Mouse (Mus musculus): Measurements from ENCODE around the gene Dppa1. TPM values are rescaled to one million over a fixed set of nuclear protein-coding genes. Genes with fewer than 3 reads are reported as not detected.

Dppa1 gene
- total RNA-seq, 2 experiments from 2014 or later: 0.47 TPM; not detected in 1

DNA sequence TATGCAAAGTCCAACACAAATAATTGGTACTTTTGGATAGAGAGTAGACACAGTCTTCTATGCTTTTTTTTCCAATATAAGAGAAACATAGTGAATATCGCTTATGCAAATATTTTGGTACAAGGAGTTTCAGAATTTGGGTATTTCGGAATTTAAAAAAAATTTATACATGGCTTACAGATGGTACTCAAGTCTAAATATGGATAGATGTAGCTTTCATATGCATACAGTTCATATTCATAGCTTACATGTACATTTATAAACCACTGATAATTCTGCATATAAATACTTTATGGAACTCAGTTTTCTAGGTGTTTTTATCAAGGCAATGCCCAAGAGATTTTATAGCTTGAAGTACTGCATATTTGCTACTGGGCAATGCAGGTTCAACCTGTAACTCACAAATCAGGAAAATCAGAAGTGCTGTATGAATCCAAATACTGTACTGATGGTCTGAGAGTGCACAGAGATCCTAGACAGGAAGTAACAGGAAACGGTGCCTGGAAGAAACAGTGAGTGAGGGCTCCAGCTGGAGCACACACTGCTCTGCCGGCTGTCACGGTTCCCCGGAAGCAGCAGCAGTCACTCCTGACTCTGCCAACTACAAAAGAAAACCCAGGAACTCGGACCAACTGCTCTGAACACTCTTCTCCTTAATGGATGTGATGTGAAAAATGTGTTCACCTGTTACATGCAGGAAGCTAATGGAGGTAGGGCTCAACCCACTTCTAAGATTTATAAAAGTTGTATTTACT is 8.5 kb downstream of the Dppa1 start:
- DNase-seq (ENCODE audit: extremely low spot score in 1 of 2, low spot score in 2 of 2): no peak
- intact Hi-C loops (cut with DNase I): no loop called here
- H3K27ac ChIP-seq: no peak overlapping the region
- H3K4me3 ChIP-seq: no peak overlapping the region
- no peak for TF ChIP-seq CTCF (IDR thresholded peaks at IDR 0.05)

DNA sequence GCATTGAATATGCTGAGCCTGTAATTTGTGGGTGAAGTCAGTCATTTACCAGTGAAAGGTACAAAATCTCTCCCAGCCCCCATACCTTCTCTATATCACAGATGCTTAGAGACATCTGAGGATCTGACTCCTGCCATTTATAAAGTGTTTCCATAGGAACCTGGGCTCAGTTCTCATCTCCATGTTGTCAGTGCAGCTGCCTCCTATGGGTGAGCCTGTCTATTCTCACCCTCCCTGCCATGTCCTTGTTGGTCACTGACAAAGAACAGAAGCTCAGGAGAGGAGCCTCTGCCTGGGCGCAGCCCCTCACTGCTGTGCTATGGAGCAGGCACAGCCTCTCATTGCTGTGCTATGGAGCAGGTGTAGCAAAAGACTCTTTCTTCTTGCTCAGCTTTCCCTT is 9.1 kb downstream of the Dppa1 start:
- H3K27ac ChIP-seq: no peak overlapping the region
- H3K4me3 ChIP-seq: no peak overlapping the region
- TF ChIP-seq CTCF (IDR thresholded peaks at IDR 0.05): no peak
- intact Hi-C loops (cut with DNase I): no loop called here
- DNase-seq (ENCODE audit: extremely low spot score in 1 of 2, low spot score in 2 of 2): no peak

DNA sequence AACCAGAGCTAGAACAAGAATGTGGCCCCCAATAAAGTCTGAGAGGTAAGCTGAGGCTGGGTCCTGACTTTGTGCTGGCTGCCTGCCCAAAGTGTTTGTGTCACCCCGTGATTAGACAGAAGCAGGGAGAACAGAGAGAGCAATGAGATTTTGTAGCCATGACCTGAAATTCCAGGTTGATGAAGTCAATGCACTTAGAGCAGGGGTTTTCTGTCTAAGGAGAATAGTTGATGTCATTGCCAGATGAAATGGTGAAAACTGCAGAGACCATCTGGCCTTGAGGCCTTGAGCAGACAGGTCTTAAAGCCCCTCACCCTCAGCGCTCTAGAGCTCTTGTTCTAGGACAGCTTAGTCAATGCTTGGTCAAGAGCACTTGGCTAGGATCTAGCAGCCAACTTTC is 36.6 kb downstream of the Dppa1 start:
- no peak overlapping the region for H3K27ac ChIP-seq
- intact Hi-C loops (cut with DNase I): no loop called here
- DNase-seq (ENCODE audit: extremely low spot score in 1 of 2, low spot score in 2 of 2): no peak
- no peak for TF ChIP-seq CTCF (IDR thresholded peaks at IDR 0.05)
- H3K4me3 ChIP-seq: no peak overlapping the region

DNA sequence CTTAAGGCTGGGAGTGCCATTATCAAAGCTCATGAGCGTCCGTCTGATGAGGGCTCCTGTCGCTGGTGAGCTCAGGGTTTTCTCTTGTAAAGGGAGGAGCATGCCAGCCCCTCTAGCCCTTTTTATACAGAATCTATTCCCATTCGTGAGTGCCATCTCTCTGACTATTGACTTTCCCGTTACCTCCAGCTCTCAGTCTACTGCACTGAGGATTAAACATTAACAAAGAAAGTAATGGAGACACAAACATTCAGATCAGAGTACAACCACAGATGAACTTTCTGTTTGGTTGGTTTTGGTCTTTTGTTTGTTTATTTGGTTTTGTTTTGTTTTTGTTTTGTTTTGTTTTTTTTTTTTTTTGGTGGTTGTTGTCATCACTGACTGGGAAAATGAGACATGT is 46.3 kb downstream of the Dppa1 start:
- H3K27ac ChIP-seq: no peak overlapping the region
- DNase-seq (ENCODE audit: extremely low spot score in 1 of 2, low spot score in 2 of 2): no peak
- no peak for TF ChIP-seq CTCF (IDR thresholded peaks at IDR 0.05)
- H3K4me3 ChIP-seq: no peak overlapping the region
- intact Hi-C loops (cut with DNase I): no loop called here

DNA sequence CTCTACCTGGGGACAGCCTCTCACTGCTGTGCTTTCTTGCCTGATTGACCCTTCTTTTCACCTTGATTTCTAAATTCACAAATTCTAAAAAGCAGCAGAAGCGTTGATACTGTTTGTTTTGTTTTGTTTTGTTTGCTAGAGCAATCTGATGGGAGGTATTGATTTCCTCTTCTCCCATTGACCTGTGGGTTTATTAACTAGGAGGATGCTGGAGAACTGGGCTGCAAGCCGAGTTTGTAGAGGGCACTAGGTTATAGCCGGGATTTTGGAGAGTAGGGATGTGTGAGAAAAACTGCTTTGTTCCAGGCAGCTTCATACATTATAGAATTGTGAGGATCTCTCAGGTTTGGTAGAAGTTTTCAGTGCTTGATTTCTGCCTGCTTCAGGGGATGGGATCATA is 48.6 kb downstream of the Dppa1 start:
- Histone ChIP-seq H3K27ac (no peak overlapping the region), H3K4me3 (no peak overlapping the region)
- intact Hi-C loops (cut with DNase I): no loop called here
- TF ChIP-seq CTCF (IDR thresholded peaks at IDR 0.05): no peak
- no peak for DNase-seq (ENCODE audit: extremely low spot score in 1 of 2, low spot score in 2 of 2)

DNA sequence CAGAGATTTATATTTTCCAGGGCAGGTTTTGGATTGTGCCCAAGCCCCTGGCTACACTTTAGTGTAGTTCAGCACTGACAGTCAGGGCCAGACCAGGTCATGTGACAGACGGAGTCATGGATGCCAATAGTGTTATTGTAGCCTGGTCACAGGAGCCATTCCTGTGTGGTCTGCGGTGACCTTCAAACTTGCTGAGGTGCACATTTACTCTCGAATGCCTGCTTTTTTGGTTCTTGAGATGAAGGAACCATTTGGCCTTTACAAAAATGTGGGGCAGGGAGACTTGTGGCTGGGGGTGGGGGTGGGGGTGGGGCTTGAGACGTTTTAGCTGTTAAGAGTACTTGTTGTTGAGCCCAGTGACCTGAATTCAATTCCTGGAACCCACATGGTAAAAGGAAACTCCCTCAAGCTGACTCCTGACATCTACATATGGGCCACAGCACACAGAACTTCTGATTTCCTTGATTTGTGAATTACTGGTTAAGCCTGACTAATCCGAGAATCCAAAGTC is 50.2 kb downstream of the Dppa1 start:
- DNase-seq (ENCODE audit: extremely low spot score in 1 of 2, low spot score in 2 of 2): no peak
- intact Hi-C loops (cut with DNase I): no loop called here
- no peak overlapping the region for H3K4me3 ChIP-seq
- TF ChIP-seq CTCF (IDR thresholded peaks at IDR 0.05): no peak
- no peak overlapping the region for H3K27ac ChIP-seq

DNA sequence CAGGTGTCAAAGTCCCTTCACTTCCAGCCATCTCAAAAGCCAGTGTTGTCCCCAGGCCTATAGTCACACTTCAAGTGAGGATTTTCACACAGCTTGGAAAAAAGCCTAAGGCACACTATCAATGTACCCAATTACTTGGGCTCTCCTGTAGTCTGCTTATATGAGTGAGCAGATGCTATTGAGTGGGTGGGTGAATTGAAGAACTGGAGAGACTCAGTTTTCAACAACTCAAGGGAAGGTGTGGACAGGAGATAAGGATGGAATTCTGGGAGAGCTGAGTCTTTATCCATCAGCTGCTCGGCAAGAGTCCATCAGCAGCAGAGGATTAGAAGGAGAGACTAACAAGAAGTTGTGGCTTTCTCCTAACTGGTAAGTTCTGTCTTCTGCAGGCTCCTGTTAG is 57.7 kb downstream of the Dppa1 start, which contains the start of gene BC053393:
Gene BC053393, plus strand, starts transcription at position 210 of the 400 bp plus-strand sequence.
- intact Hi-C loops (cut with DNase I): no loop called here
- DNase-seq (ENCODE audit: extremely low spot score in 1 of 2, low spot score in 2 of 2): no peak
- TF ChIP-seq CTCF (IDR thresholded peaks at IDR 0.05): no peak

DNA sequence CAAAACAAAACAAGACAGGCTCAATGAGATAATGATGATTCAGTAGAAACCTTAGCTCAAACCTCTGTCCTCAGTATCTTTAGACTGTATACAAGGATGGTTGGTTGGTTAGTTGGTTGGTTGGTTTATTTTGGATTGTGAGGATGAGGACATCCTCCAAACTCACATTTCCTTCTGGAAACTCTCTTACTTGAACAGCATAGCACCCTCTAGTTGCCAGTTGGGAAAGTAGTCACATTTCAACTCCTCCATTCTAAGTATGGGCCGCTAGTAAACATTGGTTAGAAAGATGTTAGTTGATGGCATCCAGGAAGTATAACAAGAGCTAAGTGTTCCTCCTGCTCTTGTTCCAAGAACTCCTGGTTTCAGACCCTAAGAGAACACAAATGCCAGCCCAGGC is 60.0 kb downstream of the Dppa1 start:
- intact Hi-C loops (cut with DNase I): no loop called here
- no peak for DNase-seq (ENCODE audit: extremely low spot score in 1 of 2, low spot score in 2 of 2)

More for the DNA sequence above, 57.7 kb downstream of the Dppa1 start, which contains the start of gene BC053393:
- H3K27ac ChIP-seq: no peak within 1 kb of the TSS
- H3K4me3 ChIP-seq: no peak within 1 kb of the TSS

DNA sequence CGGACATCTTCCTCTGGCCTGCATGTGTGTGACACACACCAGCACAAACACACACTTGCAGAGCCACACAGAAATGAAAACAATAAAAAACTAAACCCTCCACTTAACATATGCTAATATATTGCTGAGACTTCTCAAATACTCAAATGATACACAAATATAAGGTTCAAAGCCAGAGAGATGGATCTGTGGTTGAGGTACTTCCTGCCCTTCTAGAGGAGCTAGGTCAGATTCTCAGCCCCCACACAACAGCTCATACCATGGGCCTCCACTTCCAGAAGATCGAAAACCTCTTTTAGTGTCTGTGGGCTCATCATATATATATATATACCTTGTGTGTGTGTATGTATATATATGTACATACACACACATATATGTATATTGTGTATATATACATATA is 63.1 kb downstream of the Dppa1 start:
- TF ChIP-seq CTCF (IDR thresholded peaks at IDR 0.05): no peak
- H3K4me3 ChIP-seq: no peak overlapping the region
- H3K27ac ChIP-seq: no peak overlapping the region
- no peak for DNase-seq (ENCODE audit: extremely low spot score in 1 of 2, low spot score in 2 of 2)
- intact Hi-C loops (cut with DNase I): no loop called here

More for the DNA sequence above, 60.0 kb downstream of the Dppa1 start:
- Histone ChIP-seq H3K4me3 (no peak overlapping the region), H3K27ac (no peak overlapping the region)
- TF ChIP-seq CTCF (IDR thresholded peaks at IDR 0.05): peak; percentile 13; the same call in 1 of the 2 replicates

DNA sequence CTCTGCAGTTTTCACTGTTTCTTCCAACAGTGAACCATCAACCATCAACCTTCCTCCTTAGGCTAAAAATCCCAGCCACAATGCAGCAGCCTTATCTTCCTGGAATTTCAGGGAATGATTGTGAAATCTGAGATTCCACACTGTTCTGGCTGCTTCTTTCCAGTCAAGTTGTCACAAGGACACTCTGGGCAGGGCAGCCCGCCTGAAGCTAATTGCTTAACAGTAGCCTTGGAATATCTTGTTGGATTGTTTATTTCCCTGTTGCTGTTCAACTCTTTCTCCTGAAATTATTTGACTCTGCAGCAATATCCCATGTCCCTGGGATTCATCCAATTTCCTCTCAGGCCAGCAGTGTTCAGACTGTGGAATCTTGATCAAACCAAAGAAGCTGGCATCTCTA is 64.4 kb downstream of the Dppa1 start:
- TF ChIP-seq CTCF (IDR thresholded peaks at IDR 0.05): no peak
- H3K27ac ChIP-seq: no peak overlapping the region
- DNase-seq (ENCODE audit: extremely low spot score in 1 of 2, low spot score in 2 of 2): no peak
- H3K4me3 ChIP-seq: no peak overlapping the region
- intact Hi-C loops (cut with DNase I): no loop called here

DNA sequence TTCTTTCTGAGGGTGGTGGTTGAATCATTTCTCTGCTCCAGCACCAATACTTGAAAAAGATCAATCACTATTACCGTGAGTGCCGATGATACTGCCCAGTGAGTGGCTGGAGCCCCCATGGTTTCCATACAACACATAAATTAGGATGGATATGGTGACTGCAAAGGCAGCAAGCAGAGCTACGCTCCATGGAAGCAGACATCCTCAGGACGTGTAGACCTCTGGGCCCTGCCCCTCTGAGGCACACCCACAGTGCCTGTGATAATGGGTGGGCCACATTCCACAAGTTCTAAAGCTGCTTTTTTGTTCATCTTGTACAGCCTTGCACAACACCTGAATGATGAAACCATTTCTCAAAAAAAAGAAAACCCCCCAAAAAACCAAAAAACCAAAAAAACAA is 68.0 kb downstream of the Dppa1 start:
- no peak for DNase-seq (ENCODE audit: extremely low spot score in 1 of 2, low spot score in 2 of 2)
- intact Hi-C loops (cut with DNase I): no loop called here
- no peak for TF ChIP-seq CTCF (IDR thresholded peaks at IDR 0.05)
- Histone ChIP-seq H3K27ac (no peak overlapping the region), H3K4me3 (no peak overlapping the region)

Other genes starting within 250 kb of the Dppa1 start
- under 1 TPM; 0.16 to 0.23 TPM for gene Itk, start 239.7 kb downstream of the Dppa1 start, total RNA-seq (2021)
- not detected for gene Fam71b, start 232.7 kb downstream of the Dppa1 start, total RNA-seq (2021)
- 10 to 100 TPM; 32.9 to 34.2 TPM for gene Med7, start 192.3 kb downstream of the Dppa1 start, total RNA-seq (2021)
- 1 to 10 TPM; 2.1 to 2.2 TPM for gene Havcr2, start 174.3 kb downstream of the Dppa1 start, total RNA-seq (2021)
- not detected for gene Gm12169, start 105.0 kb downstream of the Dppa1 start, total RNA-seq (2021)
- gene BC053393, start 57.7 kb downstream of the Dppa1 start, total RNA-seq (2021): not detected
- gene Timd2, start 77.8 kb upstream of the Dppa1 start, total RNA-seq (2021): not detected
- not detected for gene Havcr1, start 105.8 kb upstream of the Dppa1 start, total RNA-seq (2021)
- gene Timd4, start 181.5 kb upstream of the Dppa1 start, total RNA-seq (2021): not detected

Data from left cerebral cortex, adult 2 months (tissue).